Mouse (Mus musculus) left cerebral cortex, postnatal 25 days (tissue): ENCODE data around the gene Tns1. TPM values are rescaled to one million over a fixed set of nuclear protein-coding genes. Genes with fewer than 3 reads are reported as not detected.
A peak's percentile ranks its signal among the peaks of the same experiment; 100 is the strongest.

ENCODE experiments used
- DNase-seq, 2 experiments: peaks; one replicate each; pipeline ENCODE4 v3.0.0; 2022; ENCODE audit warnings: low spot score in 2 of 2, mixed read lengths in 1 of 2
- intact Hi-C: fragments of 180-260 bp; cut with DNase I; formaldehyde crosslinking; loops from one replicate; pipeline ENCODE4 v1.15.1; 2025
- total RNA-seq, 2 experiments: library from RNA; stranded (reverse); gene quantifications; 2 replicates each; pipeline ENCODE4 v1.2.3; 2021

Gene Tns1
- total RNA-seq, 2 experiments from 2014 or later = 35.1 to 40.3 TPM

DNA sequence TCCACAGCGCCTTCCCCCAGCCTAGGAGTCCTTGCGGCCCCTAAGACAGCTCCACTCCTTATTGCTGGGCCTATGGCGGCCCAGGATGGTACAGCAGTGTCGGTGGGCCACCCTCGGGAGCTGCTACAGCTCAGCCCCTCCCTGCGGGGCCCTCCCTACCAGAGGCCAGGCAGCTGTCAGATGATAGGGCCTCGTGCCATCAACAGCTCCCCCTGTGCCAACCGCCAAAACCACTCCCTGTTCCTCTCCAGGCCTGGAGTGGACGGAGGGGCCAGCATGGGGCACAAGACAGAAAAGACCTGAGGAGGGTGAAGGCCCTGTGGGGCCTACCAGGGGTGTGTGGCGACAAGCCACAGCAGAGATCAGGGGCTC, 122.8 kb downstream of the Tns1 start:
- intact Hi-C loops = no loop called here
- DNase-seq = no peak

GRCm38 (mm10) chr1:74000810-74001448, 123.3 kb downstream of the Tns1 start:
- no peak for DNase-seq
- intact Hi-C loops = no loop called here

- intact Hi-C loops = no loop called here
- no peak for DNase-seq
Measured at GRCm38 (mm10) chr1:74000191-74000651, 124.0 kb downstream of the Tns1 start.

DNA sequence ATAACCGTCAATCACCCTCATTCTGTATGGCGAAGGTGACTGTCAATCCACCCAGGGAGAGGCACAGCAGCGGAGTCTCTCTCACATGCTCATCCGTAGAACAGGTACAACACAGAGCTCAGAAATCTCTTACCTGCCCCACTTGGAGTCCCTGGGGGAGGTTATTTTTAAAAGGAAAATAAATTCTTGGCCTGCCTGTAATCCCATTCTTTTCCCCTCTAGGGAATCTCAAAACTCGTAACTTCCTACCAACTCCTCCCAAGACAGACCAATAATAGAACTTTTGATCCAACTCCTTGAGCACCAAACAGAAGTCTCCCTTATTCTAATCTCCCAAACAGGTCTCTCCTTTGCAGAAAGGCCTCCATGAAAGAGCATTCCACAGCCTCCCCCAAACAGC, 124.7 kb downstream of the Tns1 start:
- intact Hi-C loops = loop anchor here (5.0 kb wide), 1 partner anchor 78 kb away; no protein-coding TSS in a partner anchor
- no peak for DNase-seq

GRCm38 (mm10) chr1:73998925-73999375, 125.3 kb downstream of the Tns1 start:
- intact Hi-C loops = loop anchor here (5.0 kb wide), 1 partner anchor 78 kb away; no protein-coding TSS in a partner anchor

DNA sequence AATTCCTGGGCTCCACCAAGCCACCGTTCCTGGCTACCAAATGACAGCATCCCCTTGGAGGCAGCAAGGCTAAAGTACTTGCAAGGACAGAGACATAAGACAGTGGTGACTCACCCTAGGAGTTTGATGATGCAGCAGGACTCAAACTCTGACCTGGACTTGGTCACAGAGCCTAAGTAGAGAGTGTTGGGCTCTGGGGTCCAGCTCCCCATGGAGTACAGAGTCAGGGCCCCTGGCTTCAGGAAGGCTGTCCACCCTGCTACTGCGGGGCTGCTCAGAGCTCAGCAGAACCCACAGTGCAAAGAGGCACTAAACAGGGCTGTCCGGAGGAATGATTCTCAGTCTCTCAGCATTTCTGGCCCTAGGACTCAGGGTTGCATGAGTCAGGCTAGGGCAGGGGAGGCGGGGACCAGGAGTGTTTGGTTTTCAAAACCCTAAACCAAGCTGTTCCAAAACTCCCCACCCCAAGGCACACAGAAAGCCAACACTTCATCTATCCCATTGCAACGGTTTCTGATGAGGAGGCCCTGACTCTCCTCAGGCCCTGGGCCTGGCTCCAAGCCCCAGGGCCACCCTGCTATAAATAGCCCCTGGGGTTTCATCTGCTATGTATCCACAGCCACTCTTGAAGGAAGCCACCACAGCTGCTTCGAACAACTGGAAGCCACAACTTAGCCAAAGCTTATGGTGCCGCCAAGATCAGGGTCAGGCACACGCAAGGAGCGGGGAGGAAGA, 126.0 kb downstream of the Tns1 start:
- intact Hi-C loops = loop anchor here (5.0 kb wide), 1 partner anchor 79 kb away; no protein-coding TSS in a partner anchor
- no peak for DNase-seq

More at GRCm38 (mm10) chr1:73998925-73999375, 125.3 kb downstream of the Tns1 start:
- DNase-seq = no peak

- DNase-seq = no peak
- intact Hi-C loops = loop anchor here (2.0 to 5.0 kb wide), 2 partner anchors 80 to 125 kb away; no protein-coding TSS in a partner anchor
Measured at GRCm38 (mm10) chr1:73997341-73997740, 126.9 kb downstream of the Tns1 start.

DNA sequence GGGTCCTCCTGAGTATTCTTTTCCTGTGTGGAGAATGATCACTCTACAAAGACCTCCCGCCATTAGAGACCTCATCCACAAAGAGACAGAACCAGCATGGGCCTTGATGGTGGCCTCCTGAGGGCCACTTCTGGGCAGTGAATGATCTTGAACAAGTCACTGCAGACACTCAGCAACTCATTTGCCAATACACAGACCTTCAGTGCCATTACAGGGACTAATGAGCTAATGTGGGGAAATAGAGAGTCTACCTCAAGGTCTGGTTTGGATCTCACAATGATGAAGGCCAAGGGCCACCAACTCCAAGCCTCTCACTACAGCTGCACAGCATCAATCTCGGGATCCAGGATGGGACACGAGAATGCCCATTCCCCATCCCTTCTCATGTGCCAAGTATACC, 127.6 kb downstream of the Tns1 start:
- DNase-seq = no peak
- intact Hi-C loops = loop anchor here (2.0 to 5.0 kb wide), 2 partner anchors 81 to 126 kb away; no protein-coding TSS in a partner anchor

- peak; percentile 49 to 62 for DNase-seq
- intact Hi-C loops = loop anchor here (2.0 to 5.0 kb wide), 2 partner anchors 81 to 127 kb away; no protein-coding TSS in a partner anchor
Measured at GRCm38 (mm10) chr1:73996209-73996608, 128.0 kb downstream of the Tns1 start.

- DNase-seq = no peak
- intact Hi-C loops = loop anchor here (2.0 to 5.0 kb wide), 2 partner anchors 82 to 92 kb away; no protein-coding TSS in a partner anchor
Measured at GRCm38 (mm10) chr1:73995063-73995810, 129.0 kb downstream of the Tns1 start.

- intact Hi-C loops = loop anchor here (2.0 kb wide), 1 partner anchor 91 kb away; no protein-coding TSS in a partner anchor
- DNase-seq = no peak
Measured at GRCm38 (mm10) chr1:73993901-73994426, 130.3 kb downstream of the Tns1 start.

GRCm38 (mm10) chr1:73993279-73993678, 131.0 kb downstream of the Tns1 start:
- intact Hi-C loops = no loop called here
- no peak for DNase-seq

DNA sequence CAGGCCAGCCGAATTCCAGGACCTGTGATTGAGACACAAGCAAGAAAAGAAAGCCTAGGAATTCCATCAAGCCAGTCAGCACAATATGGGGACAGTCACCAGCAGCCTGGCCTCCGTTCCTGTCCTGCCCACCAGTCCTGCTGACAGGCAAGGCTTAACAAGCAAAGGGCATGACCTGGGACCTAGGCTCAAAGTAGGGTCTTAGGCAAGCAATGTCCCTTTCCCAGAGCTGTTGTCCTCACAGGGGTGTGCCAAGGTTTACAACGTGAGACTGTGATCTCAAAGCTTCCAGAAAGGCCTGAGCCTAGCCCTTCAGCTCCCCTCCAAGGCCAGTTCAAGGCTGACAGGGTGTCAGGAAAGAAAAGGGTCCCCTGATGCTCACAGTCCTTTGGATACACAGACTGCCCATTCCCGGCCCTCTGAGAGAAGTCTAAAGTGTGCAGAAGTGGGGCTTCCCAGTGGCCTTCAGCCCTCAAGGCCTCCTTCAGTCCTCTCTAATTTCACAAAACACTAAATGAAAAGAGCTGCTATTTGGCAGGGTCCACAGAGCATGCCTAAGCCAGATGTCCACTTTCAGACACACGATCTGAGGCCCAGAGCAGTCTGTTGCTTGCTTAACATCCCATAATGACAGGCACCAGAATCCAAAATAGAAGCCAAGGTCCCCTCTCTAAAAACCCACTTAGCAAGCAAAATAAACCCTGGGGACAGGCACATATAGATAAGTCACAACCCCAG, 131.9 kb downstream of the Tns1 start:
- intact Hi-C loops = no loop called here

GRCm38 (mm10) chr1:73991226-73991625, 133.0 kb downstream of the Tns1 start:
- intact Hi-C loops = no loop called here
- DNase-seq = peak; percentile 46 to 81

More for the DNA sequence above, 131.9 kb downstream of the Tns1 start:
- no peak for DNase-seq

- intact Hi-C loops = no loop called here
- no peak for DNase-seq
Measured at GRCm38 (mm10) chr1:73990024-73990423, 134.2 kb downstream of the Tns1 start.

DNA sequence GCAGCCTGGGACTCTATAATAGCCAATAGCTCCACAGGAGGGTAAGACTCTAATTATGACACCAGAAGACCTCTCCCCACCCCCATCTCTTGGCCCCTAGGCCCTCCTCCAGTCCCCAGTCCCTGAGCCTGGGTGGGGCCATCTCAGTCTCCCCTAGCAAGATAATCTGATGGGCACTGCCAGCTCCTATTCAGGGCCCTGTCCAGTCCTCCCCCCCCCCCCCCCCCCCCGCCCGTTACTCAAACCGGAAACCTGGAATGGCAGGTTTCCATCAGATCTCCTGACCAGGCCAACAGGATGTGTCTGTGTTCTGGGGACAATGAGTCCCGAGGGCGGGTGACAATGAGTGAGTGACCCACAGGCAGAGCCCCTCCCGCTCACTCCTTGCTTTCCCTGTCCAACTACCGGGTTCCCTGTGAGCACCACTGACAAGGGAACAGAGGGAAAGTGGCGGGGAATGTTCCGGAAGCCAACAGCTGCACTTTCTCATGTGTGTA, 136.5 kb downstream of the Tns1 start:
- intact Hi-C loops = no loop called here
- no peak for DNase-seq

GRCm38 (mm10) chr1:73986268-73987045, 137.8 kb downstream of the Tns1 start:
- intact Hi-C loops = loop anchor here (1.0 kb wide), 1 partner anchor 84 kb away; no protein-coding TSS in a partner anchor
- DNase-seq = peak; percentile 43 to 64

DNA sequence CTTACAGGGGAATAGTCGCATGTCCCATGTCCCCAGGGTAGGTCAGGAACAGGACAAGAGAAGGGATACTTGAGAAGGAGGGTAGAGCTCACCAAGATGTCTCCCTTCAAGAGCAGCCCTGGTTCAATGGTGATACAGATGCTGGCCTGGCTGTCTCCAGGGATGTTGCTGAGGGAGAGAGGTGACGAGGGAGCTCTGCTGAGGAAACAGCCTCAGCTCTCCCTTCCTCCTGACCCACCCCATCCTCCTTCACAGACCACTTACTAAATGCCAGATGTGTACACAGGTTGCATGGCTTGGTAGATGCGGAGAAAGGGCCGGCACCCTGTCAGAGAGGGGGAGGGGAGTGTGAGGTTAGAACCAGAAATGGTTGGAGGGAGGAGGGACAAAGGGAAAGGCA, 138.6 kb downstream of the Tns1 start:
- intact Hi-C loops = loop anchor here (1.0 kb wide), 1 partner anchor 83 kb away; no protein-coding TSS in a partner anchor
- no peak for DNase-seq
